Mouse (Mus musculus): Measurements from ENCODE around the gene Zfp988.

GRCm38 (mm10) chr4:147338032-147338610 is 32.6 kb downstream of the Zfp988 start:
- no peak for TF ChIP-seq CTCF (IDR thresholded peaks at IDR 0.05; ENCODE audit: borderline replicate concordance, control insufficient read depth, extremely low read depth, insufficient read depth, low read length, poor library complexity)
- TF ChIP-seq POLR2A (IDR thresholded peaks at IDR 0.05; ENCODE audit: control insufficient read depth, extremely low read depth, insufficient read depth, low read length, poor library complexity) = no peak
